ENCODE assay signal across 15 mouse cellular contexts in genomic region chr3:30243776-30244275, GRCm38 (mm10).
DNase-seq lines count a peak whose midpoint lies in the region; ATAC-seq and TF ChIP-seq lines count a peak whose summit lies in the region.
"Had no signal": no experiment of that assay in that cellular context is flagged by ENCODE, and none has a peak within 500 bp of the region (broad histone marks: within the 10 kb centered on the region; RNA-seq: fewer than 3 reads in every experiment).

No protein-coding gene starts in this region.

- H3K4me3 ChIP-seq in brown adipose tissue, adult 24 weeks (ENCODE audit: insufficient read depth, low read depth, low read length): 0 out of 2 replicates have a peak overlapping the region, but pooled peaks have one; percentile 1
- no peak overlapping the region for H3K4me3 ChIP-seq in heart, postnatal 0 days (ENCODE audit: low read depth, low read length)
- H3K4me3 ChIP-seq: embryonic facial prominence, embryonic 12.5 days; forebrain, embryonic 12.5 days; midbrain, embryonic 10.5 days; myocyte had no signal

- no peaks in the 10 kb centered on the region for H3K9me3 ChIP-seq in heart, postnatal 0 days (replicated peaks; ENCODE audit: control insufficient read depth, low read length)
- H3K9me3 ChIP-seq: embryonic facial prominence, embryonic 12.5 days; forebrain, embryonic 12.5 days; midbrain, embryonic 10.5 days had no signal

- WGBS in heart, postnatal 0 days: 46% methylated on average over 8 of the region's 8 CpGs

- no peaks in the 10 kb centered on the region for H3K36me3 ChIP-seq in heart, postnatal 0 days (replicated peaks; ENCODE audit: control insufficient read depth, insufficient read depth, low read length)
- H3K36me3 ChIP-seq: embryonic facial prominence, embryonic 12.5 days; forebrain, embryonic 12.5 days; midbrain, embryonic 10.5 days had no signal

- no peaks in the 10 kb centered on the region for H3K27me3 ChIP-seq in heart, postnatal 0 days (ENCODE audit: control insufficient read depth, insufficient read depth, low read length)
- H3K27me3 ChIP-seq: embryonic facial prominence, embryonic 12.5 days; forebrain, embryonic 12.5 days had no signal

- peak overlapping the region; percentile 15; the same call in 1 of the 2 replicates for H3K4me2 ChIP-seq in heart, postnatal 0 days (ENCODE audit: low read depth, low read length)
- H3K4me2 ChIP-seq: embryonic facial prominence, embryonic 12.5 days; forebrain, embryonic 12.5 days had no signal

- H3K4me1 ChIP-seq in brown adipose tissue, adult 24 weeks (ENCODE audit: control insufficient read depth, insufficient read depth, insufficient read length, low read length): peaks cover 22% of the 10 kb centered on the region
- no peaks in the 10 kb centered on the region; the same call in 1 of the 2 replicates for H3K4me1 ChIP-seq in heart, postnatal 0 days (ENCODE audit: control insufficient read depth, insufficient read depth)

- H3K27ac ChIP-seq in brown adipose tissue, adult 24 weeks (replicated peaks; ENCODE audit: low read depth, low read length): peak overlapping the region; percentile 53
- peak overlapping the region; percentile 76 for H3K27ac ChIP-seq in heart, postnatal 0 days (ENCODE audit: low read depth)
- H3K27ac ChIP-seq: embryonic facial prominence, embryonic 12.5 days; forebrain, embryonic 12.5 days; kidney, postnatal 0 days had no signal

- H3K9ac ChIP-seq in heart, postnatal 0 days (replicated peaks; ENCODE audit: low read depth, low read length): no peak overlapping the region
- H3K9ac ChIP-seq: embryonic facial prominence, embryonic 12.5 days; forebrain, embryonic 12.5 days had no signal

- TF ChIP-seq EP300 in heart, postnatal 0 days (IDR thresholded peaks at IDR 0.05; ENCODE audit: low read depth): no peak

- no peak for TF ChIP-seq CTCF in heart, postnatal 0 days (IDR thresholded peaks at IDR 0.05; ENCODE audit: low read depth)

- DNase-seq in heart, adult 8-10 months (ENCODE audit: low spot score): peak; percentile 33
- DNase-seq in heart, postnatal 4 days: no peak
- peak; percentile 43 for DNase-seq in NIH3T3 (ENCODE audit: low read depth)
- DNase-seq in heart, postnatal 0 days (ENCODE audit: low spot score): no peak
- DNase-seq in layer of hippocampus, adult 18-20 months (ENCODE audit: low spot score in 2 of 2): no peak
- no peak for DNase-seq in neural tube, embryonic 10.5 days (ENCODE audit: extremely low spot score, low spot score)
- DNase-seq: cerebellum, postnatal 36 days; right cerebral cortex, postnatal 14 days had no signal

- ATAC-seq in heart, postnatal 0 days (ENCODE audit: insufficient read depth, low read depth): no peak
- ATAC-seq: CD4-positive, CD25-positive, alpha-beta regulatory T cell, adult 4 months had no signal

Comparison
In these comparisons a context has a peak if more than half of its experiments do, and no peak if none do; other contexts are left out.
1. DNase-seq: peak in heart, adult 8-10 months (single experiment) and NIH3T3 (single experiment); none in heart, postnatal 4 days (single experiment), heart, postnatal 0 days (single experiment), layer of hippocampus, adult 18-20 months (0 of 2) and neural tube, embryonic 10.5 days (single experiment).